Mouse (Mus musculus) embryo, embryonic 9.5 days (tissue): Measurements from ENCODE around the gene Smim15.

Source experiments
- DNase-seq: peaks from one replicate; pipeline ENCODE4 v3.0.0-alpha.2; 2017; ENCODE audit errors: extremely low spot score

Gene Smim15

GRCm38 (mm10) chr13:108062900-108063299 is 18.7 kb downstream of the Smim15 start:
- no peak for DNase-seq

DNA sequence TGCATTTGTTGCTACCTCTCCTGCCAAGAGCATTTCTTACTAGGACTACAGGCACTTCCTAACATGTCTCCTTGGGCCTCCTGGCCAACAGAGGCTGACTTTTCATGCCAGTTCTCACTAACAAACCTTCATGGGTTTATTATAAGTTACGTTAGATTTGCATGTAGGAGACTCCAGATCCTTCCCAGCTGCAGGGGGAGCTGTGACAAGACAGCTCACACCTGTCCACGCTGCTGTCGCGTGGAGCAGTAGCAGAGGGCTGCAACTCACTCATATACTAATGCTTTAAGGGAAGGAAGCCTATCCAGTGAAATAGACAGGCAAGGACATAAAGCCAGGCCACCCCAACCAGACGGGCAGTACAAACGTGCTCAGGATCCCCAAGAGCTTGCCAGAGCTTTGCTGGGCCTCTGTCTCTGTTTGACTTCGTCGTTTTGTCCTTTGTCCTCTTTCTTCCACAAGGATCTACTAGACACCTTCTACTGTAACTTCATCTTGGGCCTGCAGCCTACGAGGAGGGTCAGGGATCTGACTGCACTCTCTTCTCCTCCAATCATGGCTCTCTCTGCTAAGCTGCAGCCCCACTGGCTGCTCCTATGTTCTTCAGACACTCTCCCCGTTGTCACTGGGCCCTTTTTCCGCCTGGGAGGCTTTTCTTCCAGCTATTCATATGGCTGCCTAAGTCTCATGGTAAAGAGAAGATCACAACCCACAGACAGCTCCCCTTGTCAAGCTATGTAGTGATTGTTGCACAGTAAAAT is 19.3 kb downstream of the Smim15 start:
- no peak for DNase-seq

- DNase-seq: no peak
Measured at GRCm38 (mm10) chr13:108064331-108064730, 20.1 kb downstream of the Smim15 start.

DNA sequence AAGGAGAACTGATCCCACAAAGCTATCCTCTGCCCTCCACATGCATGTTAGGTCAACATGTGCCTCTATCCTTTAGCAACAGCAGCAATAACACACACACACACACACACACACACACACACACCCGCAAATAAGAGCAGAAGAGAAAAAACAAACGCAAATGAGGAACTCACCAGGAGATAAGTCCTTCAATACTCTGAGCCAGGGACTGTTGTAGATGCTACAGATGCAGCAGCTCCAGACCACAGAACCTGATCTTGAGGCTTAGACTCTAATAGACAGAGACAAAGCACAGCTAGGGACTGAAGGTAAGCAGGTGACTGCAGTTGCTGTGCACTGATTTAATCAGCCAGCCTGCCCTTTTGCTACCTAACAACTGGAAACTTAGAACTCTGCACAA is 21.8 kb downstream of the Smim15 start:
- no peak for DNase-seq

DNA sequence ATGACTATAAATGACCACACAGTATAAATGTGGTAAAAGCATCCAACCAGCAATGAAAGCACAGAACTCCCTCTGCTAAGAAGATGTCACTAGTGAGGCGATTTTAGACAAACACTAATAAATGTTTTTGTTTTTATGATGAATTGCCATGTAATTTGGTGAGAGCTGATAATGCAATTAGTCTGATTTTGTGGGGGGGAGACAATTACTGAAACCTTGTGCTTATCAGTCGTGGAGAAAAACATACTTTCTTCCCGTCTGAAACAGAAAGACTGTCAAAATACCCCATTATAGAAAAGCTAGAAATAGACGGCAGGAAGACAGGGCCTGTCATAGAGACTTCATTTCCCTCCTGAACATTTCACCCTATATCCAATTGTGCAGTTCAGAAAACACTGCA is 24.9 kb downstream of the Smim15 start:
- no peak for DNase-seq

DNA sequence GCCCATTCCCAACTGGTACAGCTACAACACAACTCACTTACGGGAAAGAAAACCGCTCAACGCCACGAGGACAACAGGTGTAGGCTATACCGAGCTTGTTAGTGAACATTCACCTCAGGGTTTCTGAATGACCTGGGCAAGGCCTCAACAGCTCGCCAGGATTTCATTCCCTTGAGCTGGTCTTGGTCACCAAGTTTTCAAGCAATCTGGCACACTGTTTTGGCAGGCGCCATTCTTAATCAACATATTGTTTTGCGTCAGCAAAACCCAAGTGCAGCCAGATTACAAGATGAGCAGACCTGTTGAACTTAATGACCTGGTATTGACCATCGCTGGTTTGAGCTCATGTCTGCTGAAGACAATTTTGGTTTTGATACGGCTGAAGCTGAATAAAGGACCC is 25.9 kb downstream of the Smim15 start:
- DNase-seq: no peak

DNA sequence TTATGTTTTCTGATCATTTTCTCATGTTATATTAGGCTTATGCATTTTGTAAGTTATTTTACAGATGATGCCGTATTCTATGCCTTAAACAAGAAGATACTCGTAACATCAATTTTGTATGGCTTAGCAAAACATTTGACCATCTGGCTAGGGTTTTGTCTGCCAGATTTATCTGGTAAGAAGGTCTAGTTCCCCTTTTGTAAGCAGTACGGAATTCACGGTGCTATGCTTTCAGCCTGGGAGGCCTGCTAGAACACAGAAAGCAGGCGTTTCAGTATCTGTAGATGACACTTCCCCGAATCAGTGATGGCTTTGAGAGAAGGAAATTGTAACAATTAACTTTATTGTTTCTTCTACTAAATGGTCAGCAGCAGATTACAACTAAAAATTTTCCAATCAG is 33.2 kb downstream of the Smim15 start:
- no peak for DNase-seq

DNA sequence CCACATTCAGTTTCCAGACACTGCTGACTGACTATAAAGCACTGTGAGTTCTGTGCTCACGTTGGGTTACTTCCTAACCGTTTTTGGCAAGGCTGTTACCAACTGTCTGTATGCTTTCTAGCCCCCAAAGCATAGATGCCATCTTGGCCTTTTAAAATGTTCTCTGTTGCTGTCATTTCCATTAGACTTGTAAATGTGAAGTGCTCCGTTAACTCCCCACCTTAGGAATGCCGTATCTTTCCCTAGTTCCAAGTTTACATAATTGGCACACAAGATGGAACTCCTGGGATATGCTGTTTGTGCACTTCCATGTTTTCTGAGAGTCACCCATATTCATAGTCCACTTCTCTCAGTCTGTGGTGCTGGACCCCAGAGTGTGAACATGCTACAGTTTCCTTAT is 33.7 kb downstream of the Smim15 start:
- no peak for DNase-seq

- DNase-seq: no peak
Measured at GRCm38 (mm10) chr13:108084086-108084485, 39.8 kb downstream of the Smim15 start.

DNA sequence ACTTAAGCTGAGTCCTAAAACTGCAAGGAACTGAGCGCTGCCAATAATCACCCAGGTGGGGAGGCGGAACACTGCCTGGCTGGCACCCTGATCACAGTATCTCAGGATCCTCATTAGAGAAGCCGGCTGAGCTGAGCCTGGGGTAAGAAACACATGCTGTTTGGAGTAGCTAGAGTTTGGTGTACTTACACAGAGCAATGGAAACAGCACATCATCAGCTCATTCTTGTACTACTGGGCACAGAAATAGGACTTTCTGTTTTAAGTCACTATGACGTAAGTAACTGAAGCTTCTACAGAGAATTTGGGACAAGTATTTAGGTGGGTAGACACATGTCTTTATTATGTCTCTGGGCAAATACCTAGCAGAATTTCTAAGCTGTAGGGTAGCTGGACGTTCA is 41.8 kb downstream of the Smim15 start:
- DNase-seq: no peak

DNA sequence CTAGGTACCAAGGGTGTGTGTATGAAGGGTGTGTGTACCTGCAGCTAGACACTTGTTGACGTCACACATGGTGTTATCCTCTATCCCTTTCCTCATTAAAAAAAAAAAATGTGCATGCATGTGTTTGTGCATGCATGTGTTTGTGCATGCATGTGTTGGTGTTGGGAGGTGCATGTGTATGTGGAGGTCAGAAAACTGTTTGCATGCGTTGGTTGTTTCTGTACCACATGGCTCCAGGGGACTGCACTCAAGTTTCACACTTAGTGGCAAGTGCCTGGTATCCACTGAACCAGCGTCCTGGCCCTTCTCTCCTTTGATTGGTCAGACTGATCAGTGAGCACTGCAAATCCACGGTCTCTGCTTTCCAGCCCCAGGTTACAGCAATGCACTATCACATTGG is 42.5 kb downstream of the Smim15 start:
- DNase-seq: no peak

DNA sequence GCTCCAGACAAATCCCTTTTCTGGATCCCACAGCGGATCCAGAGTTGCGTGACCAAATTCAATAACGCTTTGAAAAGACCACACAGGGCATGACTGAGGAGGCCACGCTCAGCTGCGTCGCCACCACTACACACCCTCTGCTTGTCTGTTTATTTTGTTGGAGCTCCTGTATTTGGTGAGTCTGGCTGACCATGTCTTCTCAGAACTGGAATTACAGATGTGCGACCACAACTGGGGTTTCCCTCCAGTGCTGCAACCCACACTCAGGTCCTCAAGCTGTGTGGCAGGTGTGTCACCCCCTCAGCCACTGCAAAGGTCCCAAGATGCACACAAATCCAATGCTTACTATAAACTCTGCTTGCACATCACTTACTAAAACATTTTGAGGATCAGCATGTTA is 48.0 kb downstream of the Smim15 start:
- DNase-seq: no peak

- DNase-seq: no peak
Measured at GRCm38 (mm10) chr13:108094681-108095080, 50.4 kb downstream of the Smim15 start.

DNA sequence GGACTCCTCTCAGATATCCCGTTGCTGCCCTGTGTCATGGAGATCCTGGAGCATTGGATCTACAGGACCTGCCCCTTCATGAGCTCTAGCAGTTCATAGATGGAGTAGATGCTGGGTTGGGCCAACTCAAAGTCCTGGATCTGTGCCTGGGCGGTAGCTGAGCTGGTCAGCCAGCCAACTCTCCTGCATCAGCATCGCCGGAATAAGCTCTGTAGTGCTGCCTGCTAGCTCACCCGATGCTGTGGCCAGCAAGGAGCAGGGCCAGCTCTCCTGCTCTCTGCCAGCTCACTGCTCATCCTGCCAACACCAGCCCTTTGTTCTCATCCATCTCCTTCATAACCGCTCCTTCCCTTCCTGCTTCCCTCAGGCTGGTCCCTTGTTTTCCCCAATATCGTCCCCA is 51.4 kb downstream of the Smim15 start:
- DNase-seq: no peak

DNA sequence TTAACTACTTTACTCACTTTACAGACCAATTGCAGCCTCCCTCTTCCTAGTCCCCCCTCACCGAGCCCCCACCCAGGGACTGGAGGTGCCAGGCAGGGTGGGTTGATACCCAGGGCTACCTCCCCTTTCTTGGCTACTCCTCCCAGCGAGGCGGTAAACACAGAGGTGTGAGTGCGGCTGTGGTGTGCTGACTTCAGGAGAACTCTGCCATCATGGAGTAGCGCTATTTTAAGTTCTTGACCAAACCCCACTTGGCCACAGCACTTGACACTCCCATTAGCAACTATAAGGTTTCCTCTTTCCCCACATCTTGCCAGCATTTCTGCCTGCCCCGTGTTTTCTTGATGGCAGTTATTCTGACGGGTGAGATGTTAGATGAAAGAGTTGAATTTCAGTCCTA is 52.2 kb downstream of the Smim15 start:
- DNase-seq: no peak
